Mouse (Mus musculus) adrenal gland, postnatal 14 days (tissue): ENCODE data around the gene Ttll6. TPM values are rescaled to one million over a fixed set of nuclear protein-coding genes. Genes with fewer than 3 reads are reported as not detected.

ENCODE experiments used
- DNase-seq: peaks from one replicate; pipeline ENCODE4 v3.0.0; 2021; ENCODE audit warnings: mixed read lengths
- total RNA-seq: library from RNA; stranded (reverse); gene quantifications from 2 replicates; pipeline ENCODE4 v1.2.3, GENCODE M21; 2021

The Ttll6 gene
- total RNA-seq, 1 experiment from 2014 or later = not detected

DNA sequence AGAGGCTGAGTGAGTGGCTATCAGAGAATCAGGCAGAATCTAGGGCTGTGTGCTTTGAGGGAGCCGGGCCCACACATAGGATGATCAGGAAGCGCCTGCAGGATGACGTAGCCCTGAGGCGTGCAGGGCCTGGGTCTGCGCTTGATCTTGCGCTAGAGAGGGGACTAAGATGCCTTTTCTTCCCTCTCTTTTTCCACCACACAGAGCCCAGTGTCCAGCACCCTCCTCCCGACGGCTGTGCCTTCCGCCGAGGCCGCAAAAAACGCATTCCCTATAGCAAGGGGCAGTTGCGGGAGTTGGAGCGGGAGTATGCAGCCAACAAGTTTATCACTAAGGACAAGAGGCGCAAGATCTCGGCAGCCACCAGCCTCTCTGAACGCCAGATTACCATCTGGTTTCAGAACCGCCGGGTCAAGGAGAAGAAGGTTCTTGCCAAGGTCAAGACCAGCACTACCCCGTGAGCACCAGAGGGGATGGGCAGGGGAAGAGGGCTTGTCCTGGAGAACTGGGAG is 62.2 kb downstream of the Ttll6 start:
- DNase-seq = no peak

DNA sequence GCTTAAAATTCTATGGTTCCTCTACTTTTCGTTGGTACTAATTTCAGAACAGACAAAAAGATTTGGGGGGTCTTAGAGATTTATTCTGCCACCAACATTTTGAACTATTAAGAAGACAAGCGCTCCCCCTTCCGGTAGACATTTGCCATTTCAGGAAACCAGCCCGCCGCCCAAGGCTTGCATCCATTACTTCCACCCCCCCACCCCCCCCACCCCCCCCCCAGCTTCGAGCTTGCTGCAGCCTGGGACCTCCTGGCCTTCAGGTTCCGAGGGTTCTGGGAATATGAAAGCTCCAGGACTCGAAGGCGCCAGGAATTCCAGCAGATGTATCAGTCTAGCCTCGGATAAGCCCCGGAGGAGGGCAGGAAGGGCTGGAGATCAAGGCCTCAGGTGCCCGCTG is 65.1 kb downstream of the Ttll6 start:
- peak; percentile 63 for DNase-seq

DNA sequence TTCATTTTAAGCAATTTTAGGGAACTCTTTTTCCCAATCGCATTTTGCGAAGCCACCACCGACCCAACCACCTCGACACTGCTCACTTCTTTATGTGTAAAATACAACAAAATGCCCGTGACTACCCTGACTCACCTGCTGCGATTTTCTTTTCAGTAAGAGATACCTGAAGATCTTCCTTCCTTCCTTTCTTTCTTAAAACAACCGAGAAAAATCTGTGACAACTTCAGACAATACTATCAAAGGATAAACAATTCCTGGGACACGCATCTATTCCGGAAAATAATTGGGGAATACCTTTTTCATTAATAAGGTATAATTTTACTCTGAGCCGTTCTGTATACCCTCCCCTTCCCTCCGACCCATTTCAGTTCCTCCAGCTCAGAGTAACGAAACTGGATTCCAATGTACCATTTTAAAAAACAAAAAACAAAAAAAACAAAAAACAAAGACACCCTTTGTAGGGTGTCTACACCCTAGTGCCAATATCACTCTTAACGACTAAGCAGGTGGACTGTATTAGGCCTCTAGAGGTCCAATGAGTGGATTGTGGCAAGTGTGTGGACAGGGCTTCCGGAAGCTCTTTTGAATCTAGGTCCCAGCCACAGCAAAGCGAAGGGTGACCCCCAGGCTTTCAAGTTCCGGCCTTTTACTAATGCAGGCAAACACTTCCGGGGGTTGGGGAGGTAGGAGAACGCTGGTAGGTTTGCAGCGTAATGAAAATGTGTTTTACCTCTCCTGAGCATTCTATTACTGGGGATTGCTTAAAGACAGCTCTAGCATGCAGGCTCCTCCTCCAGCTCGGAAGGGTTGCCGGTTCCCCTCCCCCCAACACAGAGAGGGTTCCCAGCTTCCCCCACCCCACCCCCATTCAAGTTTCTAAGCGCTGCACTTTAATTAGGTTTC is 65.8 kb downstream of the Ttll6 start:
- no peak for DNase-seq

GRCm38 (mm10) chr11:96200183-96200655 is 66.6 kb downstream of the Ttll6 start:
- no peak for DNase-seq

GRCm38 (mm10) chr11:96201741-96202140 is 68.2 kb downstream of the Ttll6 start:
- DNase-seq = no peak

- DNase-seq = no peak
These were observed 69.0 kb downstream of the Ttll6 start for GRCm38 (mm10) chr11:96202401-96203081.

GRCm38 (mm10) chr11:96203182-96203788 is 69.7 kb downstream of the Ttll6 start:
- DNase-seq = peak; percentile 26

- no peak for DNase-seq
These were observed 70.2 kb downstream of the Ttll6 start for GRCm38 (mm10) chr11:96203789-96204186.

GRCm38 (mm10) chr11:96204351-96204750 is 70.8 kb downstream of the Ttll6 start:
- DNase-seq = no peak

- no peak for DNase-seq
These were observed 72.0 kb downstream of the Ttll6 start for GRCm38 (mm10) chr11:96205426-96206131.

Other genes starting within 250 kb of the Ttll6 start
- gene B4galnt2, start 218.9 kb upstream of the Ttll6 start, total RNA-seq = not detected in 2 replicates
- gene Igf2bp1, start 127.8 kb upstream of the Ttll6 start, total RNA-seq = 5.0 and 8.4 TPM in 2 replicates
- gene Gip, start 109.2 kb upstream of the Ttll6 start, total RNA-seq = not detected in 2 replicates
- gene Snf8, start 98.9 kb upstream of the Ttll6 start, total RNA-seq = 77.7 and 79.2 TPM in 2 replicates
- gene Ube2z, start 68.4 kb upstream of the Ttll6 start, total RNA-seq = 43.8 and 45.2 TPM in 2 replicates
- gene Atp5g1, start 58.1 kb upstream of the Ttll6 start, total RNA-seq = 244 and 262 TPM in 2 replicates
- gene Calcoco2, start 21.8 kb upstream of the Ttll6 start, total RNA-seq = not detected in 2 replicates
- gene Hoxb13, start 60.5 kb downstream of the Ttll6 start, total RNA-seq = not detected in 2 replicates
- gene Hoxb9, start 137.7 kb downstream of the Ttll6 start, total RNA-seq = 99.3 and 156 TPM in 2 replicates
- gene Hoxb8, start 148.1 kb downstream of the Ttll6 start, total RNA-seq = 56.7 and 59.4 TPM in 2 replicates
- 34.3 and 37.8 TPM in 2 replicates for gene Hoxb7, start 152.8 kb downstream of the Ttll6 start, total RNA-seq
- 35.7 and 39.8 TPM in 2 replicates for gene Hoxb6, start 158.7 kb downstream of the Ttll6 start, total RNA-seq
- 17.1 and 18.7 TPM in 2 replicates for gene Hoxb5, start 169.6 kb downstream of the Ttll6 start, total RNA-seq
- gene Hoxb4, start 184.5 kb downstream of the Ttll6 start, total RNA-seq = 14.0 and 15.7 TPM in 2 replicates
- 17.1 and 26.0 TPM in 2 replicates for gene Hoxb3, start 189.5 kb downstream of the Ttll6 start, total RNA-seq
- 18.0 and 19.3 TPM in 2 replicates for gene Hoxb2, start 216.7 kb downstream of the Ttll6 start, total RNA-seq
- not detected in 2 replicates for gene Hoxb1, start 232.0 kb downstream of the Ttll6 start, total RNA-seq